Mouse (Mus musculus) thymus, postnatal 14 days (tissue): ENCODE data around the gene Nim1k.
"Not testable (repeated sequence)": the region's sequence is repeated elsewhere in the genome, so short reads cannot be mapped to it uniquely, and the experiment has no call there.

Experiments used
- DNase-seq: peaks from one replicate; pipeline ENCODE4 v3.0.0; 2021

Gene Nim1k

DNA sequence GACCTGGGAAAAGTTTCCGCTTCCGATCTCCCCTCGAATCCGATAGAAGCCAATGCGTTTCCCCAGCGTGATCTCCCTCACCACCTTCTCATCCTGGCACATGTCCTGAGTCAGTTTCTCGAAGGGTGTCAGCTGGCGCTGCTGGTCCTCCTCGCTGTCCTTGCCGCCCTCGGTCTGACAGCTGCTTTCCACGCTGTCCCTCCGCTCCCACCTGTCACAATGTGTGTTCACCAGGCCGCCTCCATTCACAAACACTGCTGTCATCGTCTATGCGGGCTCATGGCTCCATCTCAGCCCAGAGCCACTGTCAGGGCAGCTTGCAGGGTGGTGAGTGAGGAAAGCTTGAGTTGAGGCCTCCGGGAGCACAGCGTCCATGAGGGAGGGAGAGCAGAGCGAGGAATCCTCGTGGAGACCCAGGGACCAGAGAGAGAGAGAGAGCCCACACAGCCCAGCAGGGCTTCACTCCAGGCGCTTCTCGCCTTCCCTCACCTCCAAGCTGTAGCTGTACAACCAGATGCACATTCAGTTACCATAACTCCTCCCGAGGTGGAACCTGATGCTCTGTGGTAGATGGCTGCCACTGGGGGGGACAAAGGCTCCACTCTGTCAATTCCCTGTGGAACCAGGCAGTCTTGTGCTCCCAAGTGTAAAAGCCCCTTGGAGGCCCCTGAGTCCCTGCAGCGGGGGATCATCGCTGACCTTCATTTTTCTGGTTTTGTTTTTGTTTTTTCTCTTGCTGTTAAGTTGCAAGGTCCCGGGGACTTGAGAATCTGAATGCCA, 27.9 kb downstream of the Nim1k start:
- no peak for DNase-seq

DNA sequence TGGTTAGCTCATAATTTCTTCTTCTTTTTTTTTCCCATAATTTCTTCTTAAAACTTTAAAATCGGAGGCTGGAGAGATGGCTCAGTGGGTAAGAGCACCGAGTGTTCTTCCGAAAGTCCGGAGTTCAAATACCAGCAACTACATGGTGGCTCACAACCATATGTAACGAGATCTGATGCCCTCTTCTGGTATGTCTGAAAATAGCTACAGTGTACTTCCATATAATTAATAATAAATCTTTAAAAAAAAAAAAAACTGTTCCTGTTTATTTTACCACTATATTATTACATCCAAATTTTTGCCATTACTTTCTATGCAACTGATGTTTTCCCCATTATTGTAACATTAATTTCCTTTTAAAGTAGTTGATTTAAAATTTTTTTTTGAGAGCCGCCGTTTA, 31.1 kb downstream of the Nim1k start:
- DNase-seq = no peak

DNA sequence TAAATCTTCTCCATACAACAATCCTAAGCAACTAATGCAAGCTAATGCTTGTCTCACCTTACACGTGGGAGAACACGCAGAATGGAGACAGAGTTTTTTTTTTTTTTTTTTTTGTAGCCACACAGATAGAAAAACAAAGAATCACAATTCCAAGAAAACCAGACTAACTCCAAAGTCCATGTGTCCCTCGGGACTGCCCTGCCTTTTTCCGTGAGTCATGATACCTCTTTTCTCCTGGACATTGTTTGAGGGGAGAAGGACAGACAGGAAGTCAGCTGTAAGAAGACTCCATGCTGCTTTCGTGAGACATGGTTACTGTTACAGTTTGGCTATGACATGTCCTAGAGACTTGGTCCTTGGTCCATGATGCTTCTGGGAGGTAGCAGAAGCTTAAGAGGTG, 32.3 kb downstream of the Nim1k start:
- DNase-seq = no peak

DNA sequence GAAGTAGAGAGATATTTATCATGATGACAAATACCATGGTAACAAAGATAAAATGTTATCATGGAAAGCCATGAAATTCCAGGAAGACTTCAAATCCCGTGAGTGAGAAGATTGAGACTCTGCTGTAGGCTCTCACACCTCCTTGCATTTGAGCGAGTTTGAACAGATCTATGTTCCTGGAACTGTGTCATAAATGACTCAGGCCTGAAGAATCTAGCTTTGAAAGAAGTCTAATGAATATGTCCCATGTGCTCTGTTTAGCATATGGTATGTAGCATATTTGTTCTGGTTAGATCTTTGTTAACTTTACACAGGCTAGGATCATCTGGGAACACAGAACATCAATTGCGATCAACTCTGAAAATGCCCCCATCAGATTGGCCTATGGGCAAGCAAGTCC, 33.2 kb downstream of the Nim1k start:
- no peak for DNase-seq

DNA sequence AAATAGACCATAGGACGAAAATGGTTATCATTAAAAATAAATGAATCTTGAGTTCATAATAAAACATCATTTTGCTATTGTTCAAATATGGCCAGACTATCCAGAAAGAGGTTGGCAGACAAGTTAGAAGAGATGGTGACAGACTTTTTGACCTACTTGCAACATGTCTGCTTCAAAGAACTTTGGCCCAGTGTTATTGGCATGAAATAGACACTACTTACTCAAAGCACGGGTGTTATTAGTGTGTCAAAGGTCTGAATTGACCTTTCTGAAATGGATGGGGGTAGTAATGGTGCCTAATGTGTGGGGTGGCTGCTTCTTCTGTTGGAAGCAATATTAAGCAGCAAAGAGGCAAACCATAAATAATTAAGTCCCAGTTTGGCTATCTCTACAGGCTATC, 39.6 kb downstream of the Nim1k start:
- DNase-seq = no peak

DNA sequence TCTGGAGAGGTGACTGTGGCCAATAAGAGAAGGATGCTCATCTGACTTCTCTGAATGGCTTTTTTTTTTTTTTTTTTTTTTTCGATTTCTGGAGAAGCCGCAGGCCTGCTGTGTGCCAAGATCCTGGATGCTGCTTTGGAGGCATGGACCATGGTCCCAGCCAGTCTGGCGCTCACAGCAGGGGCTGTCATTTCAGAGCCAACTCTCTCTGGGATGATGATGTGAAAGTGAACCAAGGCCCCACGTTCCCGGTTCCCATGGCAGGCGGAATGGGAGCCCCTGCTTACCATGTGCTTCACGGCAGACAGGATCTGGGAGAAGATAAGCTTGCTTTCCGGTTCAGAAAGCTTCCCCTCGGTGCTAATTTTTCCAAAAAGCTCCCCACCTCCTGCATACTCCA, 41.9 kb downstream of the Nim1k start:
- DNase-seq = no peak

DNA sequence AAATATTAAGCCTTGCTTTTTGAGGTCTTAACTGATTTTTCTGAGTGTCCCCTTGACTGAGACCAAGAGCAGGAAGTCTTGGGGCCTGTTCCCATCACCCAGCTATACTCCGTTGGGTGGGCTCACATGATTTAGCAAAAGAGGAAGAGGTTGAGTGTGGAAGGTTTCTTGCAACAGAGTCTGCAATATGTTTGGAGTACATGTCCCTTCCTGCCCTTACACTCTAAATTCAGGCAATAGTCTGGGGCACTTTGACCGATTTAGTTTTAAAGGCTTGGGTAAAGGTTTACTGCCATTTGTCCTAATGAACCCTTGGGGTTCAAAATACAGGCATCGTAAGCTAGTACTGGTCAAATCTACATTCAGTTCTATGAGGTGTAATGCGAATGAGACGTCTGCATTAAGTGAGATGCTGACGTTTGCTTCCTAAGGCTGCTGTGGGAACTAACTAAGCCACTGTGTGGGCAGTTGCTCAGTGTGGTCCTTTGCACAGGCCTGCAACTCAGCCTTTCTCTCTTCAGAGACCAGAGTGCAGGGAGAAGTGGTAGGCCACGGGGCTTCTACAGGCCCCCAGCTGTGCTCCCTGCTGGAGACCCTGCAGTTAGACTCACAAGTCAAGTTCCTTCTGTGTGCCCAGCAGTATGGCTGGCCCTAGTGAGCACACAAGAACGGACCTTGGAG, 42.4 kb downstream of the Nim1k start:
- no peak for DNase-seq

DNA sequence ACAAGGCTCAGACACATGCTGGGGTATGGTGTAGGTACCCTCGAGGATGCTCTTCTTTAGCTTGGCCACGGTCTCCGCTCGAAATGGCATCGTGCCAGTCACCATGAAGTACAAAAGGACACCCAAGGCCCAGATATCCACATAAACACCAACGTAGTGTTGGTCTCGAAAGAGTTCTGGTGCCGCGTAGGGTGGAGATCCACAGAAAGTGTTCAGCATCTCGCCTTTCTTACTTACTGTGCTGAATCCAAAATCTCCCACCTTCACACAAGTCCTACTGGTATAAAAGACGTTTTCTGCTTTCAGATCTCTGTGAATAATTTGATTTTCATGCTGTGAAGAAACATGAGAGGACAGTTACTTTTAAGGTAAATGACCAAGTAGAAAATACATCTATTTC, 43.2 kb downstream of the Nim1k start:
- DNase-seq = no peak

DNA sequence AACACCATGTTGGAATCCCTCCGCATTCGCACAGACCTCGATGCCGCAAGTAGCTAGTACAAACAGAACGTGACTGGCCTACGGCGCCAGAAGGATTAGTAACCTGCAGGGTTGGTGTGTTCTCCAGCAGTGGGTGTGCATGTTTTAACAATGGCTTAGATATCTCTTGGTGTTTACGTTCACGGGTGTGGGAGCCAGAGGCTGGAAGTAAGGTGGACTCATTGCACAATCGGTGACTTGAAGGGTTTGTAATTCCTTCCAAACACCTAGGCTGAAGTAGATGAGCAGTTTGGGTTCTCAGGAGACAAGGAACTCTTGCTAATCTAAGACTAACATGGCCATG, 45.4 kb downstream of the Nim1k start:
- no peak for DNase-seq

DNA sequence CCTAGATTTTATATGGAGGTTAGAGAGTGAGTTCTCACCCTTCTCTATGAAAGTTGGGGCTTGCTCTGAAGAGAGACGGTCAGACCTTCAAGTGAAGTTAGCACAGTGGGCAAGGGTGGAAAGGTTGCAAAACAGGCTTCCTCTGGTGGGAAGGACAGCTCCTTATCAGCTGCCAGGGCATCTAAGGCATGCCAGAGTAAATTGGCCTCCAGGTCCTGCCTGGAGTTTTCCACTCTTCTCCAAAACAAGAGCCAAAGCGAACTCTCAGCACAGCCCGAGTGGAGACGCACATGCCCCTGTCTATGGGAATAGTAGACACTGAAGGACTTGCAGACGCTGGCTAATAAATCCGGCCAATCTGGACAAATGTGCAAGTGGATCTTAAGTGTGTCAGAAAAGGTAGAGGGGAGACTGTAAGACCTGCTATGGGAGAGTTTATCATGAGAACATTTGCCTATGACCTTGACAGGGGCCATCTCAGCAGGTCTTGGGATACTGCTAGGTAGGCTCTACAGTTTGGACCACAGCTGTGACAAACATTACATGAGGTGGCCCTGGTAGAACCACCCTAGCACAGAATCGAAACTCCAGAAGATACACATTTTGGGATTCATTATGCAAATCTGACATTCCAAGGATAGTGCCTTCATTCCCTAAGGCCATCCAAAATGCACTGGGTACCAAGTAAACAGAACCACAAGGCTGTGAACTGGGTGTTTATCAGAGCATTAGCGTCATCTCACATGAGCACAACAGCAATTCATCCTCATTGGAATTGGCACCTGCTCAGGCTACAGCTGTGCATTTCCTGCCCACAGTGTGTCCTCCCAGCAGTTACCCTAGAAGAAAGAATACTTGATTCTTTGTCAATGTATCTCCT, 46.1 kb downstream of the Nim1k start:
- no peak for DNase-seq

DNA sequence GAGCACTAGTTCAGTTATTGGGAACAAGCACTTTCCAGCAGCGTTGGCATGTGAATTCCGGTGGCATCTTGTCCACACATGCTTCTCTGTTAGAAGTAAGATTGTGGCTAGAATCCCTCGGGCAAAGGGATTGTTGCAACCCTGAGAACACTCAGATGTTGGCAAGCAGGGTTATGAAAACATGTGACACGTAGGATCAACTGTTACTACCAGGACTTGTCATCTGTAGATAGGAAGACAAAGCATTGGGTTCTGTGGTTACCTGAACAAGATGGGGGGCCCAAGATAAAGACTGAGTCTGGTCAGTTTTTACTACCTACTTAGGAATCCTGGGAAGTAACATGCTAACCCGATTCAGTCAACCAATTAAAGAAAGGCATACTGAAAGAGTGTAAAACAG, 46.7 kb downstream of the Nim1k start:
- no peak for DNase-seq

DNA sequence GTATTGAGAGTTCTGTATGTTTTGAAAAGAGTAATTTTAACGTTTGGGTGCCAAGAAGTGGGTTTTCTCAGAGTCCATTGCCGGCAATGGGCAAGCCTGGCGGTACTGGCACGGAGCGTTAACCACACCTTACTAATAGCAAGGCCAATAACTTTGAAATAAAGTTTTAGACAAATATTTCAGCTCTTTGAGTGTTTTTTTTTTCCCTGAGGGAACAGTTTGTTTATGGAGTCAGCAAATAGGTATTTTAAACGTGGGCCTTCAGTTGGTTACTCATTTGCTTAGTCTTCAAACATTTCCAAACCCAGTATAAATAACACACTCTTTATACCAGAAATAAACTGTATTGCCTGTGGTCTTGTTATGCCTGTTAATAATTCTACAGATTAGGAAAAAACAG, 47.8 kb downstream of the Nim1k start:
- DNase-seq = no peak

DNA sequence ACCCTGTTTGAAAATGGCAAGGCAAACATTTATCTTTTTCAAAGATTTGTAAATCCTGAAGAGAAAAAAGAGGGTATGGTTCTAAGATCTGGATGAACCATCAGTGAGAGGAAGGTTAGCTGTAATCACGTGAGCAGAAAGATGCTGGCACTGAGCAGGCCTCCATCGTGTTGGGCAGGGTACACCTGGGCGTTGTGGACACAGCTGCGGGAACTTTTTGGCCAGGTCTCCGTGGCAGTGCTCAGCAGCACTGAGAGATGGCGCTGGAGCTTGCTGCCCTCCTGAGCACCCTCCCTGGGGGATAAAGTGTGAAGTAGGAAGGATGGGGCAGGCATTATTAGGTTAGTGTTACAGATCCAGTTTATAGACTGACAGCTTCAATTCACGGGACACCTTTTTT, 48.7 kb downstream of the Nim1k start:
- DNase-seq = no peak

DNA sequence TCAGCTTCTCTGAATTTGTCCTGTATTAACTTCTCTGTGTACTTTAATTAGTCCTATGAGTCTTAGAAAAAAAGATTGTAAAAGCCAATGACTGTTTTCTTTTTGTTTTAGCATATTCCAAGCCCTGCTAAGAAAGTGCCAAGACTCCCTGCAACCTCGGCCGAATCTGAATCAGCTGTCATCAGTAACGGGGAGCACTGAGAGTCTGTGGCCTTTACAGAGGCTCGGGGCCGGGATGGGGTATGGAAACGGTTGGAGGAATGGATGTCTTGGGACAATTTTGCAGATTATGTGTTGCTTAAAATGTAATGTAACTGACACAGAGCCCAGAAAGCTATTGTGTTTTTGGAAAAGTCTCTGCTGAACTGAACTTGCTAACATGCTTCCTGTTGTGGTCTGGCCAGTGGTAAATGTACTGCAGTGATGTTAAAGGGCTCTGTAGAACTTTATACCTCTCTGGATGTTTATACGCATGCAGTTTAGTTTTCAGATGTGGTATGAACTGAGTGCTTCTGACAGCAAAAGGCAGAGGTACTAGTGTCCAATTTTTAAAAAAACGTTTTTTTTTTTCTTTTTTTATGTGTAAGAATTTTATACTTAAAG, 49.3 kb downstream of the Nim1k start:
- not testable (repeated sequence) for DNase-seq

DNA sequence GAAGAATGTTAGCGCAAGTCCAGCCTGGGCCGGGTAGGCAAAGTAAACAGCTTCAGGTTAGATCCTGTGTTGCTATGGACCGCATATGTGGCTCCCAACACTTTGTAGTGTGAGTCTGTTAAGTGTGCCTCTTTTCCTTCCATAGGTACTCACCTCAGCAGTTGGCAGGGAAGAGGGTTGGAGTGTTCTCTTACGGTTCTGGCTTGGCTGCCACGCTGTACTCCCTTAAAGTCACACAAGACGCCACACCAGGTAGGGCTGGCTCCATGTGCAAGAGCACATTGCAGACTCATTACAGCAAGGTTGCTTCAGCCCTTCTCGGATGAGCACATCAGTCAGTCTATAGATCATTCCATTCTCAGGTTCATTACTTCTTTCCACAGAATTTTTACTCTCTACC, 51.4 kb downstream of the Nim1k start:
- no peak for DNase-seq

DNA sequence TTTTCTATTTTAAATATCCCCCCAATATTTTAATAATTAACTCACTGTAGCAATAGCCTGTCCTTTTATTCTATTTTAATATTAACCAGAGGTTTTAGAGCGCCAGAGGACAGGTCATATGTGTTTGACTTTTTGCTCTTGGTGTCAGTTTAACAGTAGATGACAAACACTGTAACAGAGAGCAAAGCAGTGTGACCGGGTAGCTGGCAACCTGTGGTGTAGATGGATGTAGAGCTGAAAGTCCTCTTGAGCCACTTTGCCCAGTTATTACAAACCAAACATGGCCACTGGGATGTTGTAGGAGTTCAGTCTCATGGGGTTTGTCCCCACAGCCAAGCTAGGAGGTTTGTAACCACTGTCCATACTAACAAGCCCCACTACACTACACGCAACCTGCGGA, 57.2 kb downstream of the Nim1k start:
- no peak for DNase-seq

DNA sequence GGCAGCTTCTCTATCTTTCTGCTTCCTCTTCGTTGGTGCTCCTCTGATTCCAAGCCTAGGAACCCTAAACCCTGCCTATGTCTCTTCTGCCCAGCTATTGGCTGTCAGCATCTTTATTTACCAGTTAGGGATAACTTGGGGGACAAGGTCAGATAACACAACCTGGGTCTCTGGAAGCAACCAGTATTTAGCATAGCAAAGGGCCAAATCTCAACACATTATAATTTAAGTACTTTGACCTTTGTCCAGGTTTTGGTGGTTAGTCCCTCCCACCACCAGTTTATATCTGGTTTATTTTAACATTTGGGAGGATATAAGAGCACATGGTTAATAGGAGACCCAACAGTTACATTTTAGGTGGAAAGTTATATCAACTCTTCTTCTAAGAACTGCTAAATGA, 59.2 kb downstream of the Nim1k start:
- no peak for DNase-seq

DNA sequence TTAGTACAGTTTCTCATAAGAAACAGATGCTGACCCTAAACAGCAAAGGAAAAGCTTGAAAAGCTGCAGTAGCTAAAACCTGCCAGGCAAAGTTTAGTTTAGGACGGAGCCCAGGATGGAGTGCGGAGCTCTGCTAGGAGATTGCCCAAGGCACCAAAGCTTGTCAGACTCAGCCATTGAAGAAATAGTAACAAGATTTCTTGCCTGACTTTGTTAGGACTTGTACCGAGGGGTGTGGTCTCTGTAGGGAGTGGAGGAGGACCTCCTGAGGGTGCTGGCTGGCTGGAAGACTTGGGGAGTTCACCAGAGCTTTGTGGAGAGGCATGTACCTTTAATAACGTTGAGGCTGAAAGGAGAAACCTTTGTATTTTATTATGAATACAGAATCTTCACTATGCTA, 60.0 kb downstream of the Nim1k start:
- no peak for DNase-seq

DNA sequence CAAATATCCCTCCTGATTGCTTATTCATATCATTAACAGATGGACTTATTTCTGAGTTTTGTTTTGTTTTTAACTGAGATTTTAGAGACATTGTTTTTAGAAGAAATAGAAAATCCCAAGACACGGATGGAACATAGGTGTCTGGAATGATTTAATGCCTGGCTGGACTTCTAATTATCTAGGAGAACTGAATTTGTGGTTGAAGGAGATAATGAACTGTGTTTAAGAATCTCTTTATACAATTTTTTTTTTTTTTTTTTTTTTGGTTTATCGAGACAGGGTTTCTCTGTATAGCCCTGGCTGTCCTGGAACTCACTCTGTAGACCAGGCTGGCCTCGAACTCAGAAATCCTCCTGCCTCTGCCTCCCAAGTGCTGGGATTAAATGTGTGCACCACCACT, 63.7 kb downstream of the Nim1k start:
- not testable (repeated sequence) for DNase-seq

DNA sequence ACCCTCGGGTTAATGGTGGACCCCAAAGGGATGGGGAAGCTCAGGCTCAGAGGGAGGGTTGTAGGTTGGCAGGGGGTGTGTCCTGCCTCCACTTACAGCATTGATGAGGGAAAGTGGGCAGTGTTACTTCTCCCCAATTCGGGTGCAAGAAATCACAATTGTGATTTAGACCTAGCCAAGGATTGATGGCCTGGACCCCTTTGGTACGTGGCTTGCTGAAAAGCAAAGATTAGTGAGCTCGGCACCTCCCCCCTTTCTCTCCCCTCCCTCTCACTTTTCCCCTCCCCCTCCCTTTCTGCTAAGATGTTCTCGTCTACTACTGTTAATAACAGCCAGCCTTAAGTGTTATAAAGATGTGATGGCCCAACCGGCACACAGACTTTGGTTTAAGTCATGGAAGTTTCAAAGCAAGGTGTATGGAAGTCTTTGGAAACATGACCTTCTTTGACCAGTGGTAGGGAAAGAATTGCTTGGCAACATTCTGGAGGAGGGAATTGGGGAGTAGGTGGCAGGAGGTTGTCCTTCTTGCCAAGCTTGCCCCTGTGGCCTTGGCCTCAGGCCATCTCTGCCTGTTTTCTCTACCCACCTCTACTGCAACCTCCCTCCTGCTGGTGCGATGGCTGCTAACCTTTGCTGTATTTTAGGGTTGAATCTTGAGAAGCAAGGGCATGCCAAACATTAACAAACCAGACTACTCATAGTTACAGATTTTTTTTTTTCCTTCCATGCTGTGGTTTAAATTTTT, 64.6 kb downstream of the Nim1k start:
- DNase-seq = no peak

DNA sequence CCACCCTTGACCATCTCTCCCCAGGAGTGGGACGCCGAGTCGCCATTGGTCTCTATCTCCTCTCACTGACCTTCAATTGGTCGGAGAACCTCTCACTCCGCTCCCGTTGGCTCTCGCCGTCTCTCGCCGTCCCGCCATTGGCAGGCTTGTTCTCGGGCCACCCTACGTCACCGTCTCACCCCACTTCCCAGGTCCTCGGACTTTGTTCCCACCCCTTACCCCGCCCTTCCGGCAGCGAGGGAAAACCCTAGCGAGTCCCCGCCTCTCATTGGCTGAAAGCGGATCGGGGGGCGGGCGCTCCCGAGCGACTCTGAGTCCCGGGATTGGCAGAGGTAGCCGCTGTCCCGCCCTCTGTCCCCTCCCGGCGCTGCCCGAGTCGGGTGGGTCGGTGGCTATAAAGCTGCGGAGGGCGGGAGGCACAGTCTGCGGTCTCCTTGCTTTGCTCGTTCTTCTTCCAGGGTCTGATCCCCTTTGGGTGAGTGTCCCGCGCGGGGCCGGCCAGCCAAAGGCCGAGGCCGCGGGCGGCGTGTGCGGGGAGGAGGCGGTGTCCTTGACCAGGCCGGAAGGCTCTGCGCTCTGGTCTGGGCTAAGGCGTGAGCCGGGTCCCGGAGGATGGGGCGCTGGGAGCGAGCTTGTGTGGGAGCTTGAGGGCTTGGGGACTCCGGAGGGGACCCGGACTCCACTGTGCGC, 65.5 kb downstream of the Nim1k start, which contains the start of gene Hmgcs1:
Gene Hmgcs1, plus strand, starts transcription at position 341 of the 690 bp plus-strand sequence.
- DNase-seq = peak; percentile 98

DNA sequence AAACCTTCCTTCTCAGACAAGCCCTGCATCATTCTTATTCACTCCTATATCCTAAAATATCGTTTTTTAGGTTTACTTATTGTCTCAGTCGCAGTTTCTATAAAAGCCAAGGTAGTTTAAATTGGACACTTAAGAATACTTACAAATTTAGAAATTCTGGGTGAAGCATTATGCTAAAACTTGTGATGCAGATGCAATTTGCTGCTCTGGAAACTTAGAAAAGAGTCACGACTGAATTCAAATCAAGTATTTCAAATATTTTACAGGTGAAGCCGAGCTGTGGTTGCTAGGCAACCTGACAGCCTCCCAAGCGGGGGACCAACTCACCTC, 66.0 kb downstream of the Nim1k start:
- DNase-seq = no peak
